Mouse (Mus musculus) naive thymus-derived CD4-positive, alpha-beta T cell, adult 2 months (primary cell): Measurements from ENCODE around the gene Rpp14.
A peak's percentile ranks its signal among the peaks of the same experiment; 100 is the strongest.

Source experiments
- DNase-seq: peaks from one replicate; pipeline ENCODE4 v3.0.0-alpha.2; 2011; ENCODE audit warnings: low read depth

Rpp14 gene

GRCm38 (mm10) chr14:8059938-8060337 is 20.2 kb upstream of the Rpp14 start:
- no peak for DNase-seq

DNA sequence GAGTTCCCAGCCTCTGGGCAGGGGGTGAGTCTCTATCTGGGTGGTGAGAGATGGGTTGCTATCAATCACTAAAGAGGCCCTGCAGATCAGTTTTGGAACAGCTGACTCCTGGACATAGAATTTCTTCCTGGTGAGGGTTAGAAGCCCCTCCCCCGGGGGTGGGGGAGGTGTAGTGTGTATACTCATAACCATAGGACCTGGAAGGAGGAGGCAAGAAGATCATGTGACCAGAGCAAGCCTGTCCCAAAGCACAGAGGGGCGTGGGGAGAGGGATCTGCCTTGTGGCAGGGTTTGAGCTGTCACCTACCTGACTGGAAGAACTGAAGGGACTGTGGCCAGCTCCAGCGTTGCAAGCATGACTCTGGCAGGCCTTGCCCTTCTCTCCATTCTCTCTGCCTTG is 18.1 kb upstream of the Rpp14 start:
- DNase-seq: no peak

DNA sequence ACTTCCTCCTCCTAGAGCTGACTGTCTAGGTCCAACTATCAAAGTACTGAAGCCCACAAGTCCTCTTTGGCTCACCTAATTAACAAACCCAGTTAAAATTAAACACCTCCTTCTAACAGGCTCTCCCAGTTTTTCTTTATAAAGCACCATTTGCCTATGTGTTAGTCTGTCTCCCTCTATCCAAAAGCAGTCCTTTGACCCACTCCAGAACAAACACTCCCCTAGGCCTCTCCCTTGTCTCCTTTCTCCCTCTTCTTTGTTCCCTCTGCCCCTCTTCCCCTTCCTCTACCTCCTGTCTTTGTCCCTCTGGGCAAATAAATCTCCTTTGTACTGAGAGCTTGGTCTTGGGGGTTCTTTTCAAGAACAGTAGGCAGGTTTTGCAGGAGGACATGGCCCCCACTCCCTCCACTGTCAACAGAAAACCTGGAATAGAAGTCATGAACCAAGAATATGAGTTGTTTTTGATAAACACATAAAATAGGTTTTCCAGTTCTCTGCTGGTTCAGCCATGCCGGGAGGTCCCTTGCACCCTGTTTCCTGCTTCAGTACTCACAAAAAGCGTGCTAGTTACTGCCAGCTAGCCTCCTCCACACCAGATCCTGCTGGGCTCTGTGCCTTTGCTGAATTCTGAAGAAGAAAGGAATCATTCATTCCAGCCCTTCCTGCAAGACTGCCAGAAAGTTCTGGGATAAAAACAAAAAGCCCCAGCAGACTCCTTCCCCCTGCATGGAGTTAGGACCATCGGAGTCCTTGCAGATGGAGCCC is 17.4 kb upstream of the Rpp14 start:
- DNase-seq: no peak

GRCm38 (mm10) chr14:8063835-8064785 is 16.1 kb upstream of the Rpp14 start:
- no peak for DNase-seq

DNA sequence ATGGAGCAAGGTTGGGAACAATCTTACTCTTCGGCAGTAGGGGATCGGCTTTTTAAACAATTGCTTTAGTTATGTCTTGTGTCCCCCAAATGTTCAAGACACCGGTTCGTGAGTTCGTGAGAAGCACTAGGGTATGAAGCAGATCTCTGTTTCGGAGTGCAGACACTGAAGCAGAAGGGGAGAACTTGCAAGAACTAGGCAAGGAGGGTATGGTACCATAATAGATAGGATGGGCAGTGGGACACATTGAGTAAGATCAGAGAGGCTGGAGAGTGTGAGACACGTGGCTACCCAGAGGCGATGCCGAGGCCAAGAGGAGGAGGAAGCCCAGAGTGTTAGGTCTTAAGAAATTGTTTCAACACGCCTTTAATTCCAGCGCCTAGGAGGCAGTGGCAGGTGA is 551 bp downstream of the Rpp14 start:
- no peak for DNase-seq

DNA sequence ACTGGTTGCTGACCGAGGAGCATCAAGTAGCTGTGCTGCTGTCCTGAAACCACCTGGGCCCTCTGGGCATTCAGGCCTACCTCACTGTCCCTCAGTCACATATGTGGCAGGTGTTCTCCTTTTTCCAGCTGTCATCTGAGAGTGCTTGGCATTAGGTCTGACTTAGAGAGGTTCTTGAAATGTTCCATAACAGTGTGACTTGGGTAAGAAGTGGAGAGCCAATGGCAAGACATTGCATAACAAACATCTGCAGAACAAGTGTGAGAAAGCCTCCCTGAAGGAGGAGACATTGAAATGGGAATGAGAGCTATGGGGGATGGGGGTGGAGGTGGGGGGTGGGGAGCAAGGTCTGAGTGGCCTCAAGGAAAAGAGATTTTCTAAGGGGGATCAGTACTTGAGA is 2.8 kb downstream of the Rpp14 start:
- no peak for DNase-seq

DNA sequence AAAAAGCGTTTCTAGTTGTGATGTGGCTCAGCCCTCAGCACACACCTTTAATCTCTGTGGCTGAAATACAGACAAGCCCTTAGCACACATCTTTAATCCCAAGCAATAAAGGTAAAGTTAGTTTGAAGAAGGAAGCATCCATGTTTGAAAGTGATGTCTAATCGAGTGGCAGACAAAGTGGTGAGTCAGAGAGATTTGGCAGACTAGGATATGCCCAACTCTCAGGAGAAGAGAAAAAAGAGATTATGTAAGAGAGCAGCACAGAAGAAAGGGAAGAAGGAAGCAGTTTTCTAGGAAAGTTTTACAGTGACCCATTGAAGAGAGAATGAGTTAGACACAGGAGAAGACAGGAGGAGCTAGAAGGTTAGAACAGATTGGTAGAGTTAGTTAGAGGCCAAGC is 8.8 kb downstream of the Rpp14 start:
- DNase-seq: no peak

- peak; percentile 73 for DNase-seq
These were observed 12.4 kb downstream of the Rpp14 start for GRCm38 (mm10) chr14:8092573-8092972.

- no peak for DNase-seq
These were observed 13.3 kb downstream of the Rpp14 start for GRCm38 (mm10) chr14:8093427-8093826.

DNA sequence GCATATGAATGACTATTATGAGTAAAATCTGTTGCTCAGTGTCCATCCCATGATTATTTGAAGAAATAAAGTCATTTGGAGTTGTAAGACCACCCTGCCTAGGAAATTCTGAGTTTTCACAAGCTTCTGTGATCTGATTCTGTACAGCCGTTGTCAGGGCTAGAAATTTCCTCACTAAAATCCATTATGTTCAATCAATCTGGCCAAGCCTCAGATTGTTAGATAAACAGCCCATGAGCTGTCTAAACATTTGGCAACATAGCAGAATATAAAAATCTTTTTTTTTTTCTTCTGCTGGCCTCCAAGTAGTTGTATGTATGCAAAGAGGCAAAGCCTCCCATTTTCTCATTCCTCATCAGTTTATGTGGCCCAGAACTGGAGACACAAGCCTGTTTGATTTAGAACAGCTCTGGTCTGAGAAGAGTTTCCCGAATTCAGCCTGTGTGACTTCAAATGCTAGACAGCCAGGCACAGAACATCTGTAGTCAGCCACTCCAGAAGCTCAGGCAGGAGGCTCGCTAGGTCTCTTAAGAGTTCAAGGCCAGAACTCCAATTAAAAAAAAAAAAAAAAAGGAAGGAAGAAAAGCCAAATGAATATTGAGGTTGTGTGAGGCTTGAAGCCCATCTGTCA is 14.9 kb downstream of the Rpp14 start:
- no peak for DNase-seq

- DNase-seq: peak; percentile 49
These were observed 15.4 kb downstream of the Rpp14 start for GRCm38 (mm10) chr14:8095562-8095950.

- peak; percentile 86 for DNase-seq
These were observed 18.0 kb downstream of the Rpp14 start, which contains the start of gene Pxk for GRCm38 (mm10) chr14:8097978-8098686. Gene Pxk, plus strand, starts transcription at chr14:8098211.

- no peak for DNase-seq
These were observed 18.5 kb downstream of the Rpp14 start for GRCm38 (mm10) chr14:8098687-8098995.

DNA sequence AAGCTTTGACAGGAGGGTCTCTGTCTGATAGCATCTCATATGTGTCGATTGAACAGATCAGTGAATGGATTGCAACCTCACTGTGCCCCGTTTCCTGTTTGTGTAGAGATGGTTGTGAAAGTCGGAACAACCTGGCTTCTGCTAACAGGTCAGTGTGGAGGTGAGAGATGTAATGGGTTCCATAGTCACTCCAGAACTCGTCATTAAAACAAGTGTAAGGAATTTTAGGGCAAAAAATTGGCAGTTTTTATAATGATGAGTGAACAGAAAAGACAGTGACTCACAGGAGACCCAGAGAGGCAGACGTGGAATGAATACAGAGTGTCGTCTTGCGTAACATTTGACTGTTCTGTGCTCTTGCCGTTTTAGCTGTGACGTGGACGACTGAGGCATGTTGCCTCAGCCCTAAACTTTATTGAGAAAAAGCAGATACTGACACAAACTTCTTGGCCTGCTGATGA is 19.4 kb downstream of the Rpp14 start:
- peak; percentile 55 for DNase-seq

DNA sequence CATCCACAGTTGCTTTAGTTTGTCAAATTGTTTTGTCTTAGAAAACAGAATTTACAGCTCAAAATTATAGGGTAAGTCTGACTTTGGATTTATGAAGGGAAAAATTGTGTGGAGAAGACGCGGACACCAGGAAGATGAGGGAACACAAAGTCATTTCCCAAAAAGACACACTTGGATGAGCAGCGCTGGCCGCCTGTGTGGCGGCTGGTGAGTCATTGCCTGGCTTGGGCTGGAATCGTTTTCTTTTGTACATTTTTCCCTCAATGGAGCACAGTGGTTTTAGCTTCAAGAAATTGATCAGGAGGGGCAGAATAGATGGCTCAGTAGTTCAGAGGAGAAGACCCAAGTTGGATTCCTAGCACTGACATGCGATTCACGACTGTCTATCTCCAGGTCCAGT is 21.7 kb downstream of the Rpp14 start:
- no peak for DNase-seq

- no peak for DNase-seq
These were observed 22.5 kb downstream of the Rpp14 start for GRCm38 (mm10) chr14:8102676-8103075.

DNA sequence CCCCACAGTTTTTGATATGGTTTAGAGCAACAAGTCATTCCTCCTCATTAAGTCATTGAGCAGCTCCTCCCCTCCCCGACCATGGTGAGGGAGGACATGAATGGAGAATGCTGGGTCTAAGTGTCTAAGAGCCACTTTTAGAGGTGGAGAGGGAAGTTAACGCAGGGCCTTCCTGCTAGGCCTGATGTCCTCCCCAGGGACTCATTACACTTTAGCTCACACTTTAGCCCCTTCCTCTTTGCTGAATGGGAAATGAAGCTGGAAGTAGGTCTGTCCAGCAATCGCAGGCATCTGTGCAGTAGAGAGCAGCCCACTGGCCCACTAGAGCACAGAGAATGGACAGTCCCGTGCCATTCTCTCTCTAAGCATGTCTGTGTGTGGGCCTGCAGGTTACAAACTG is 27.9 kb downstream of the Rpp14 start:
- DNase-seq: no peak

GRCm38 (mm10) chr14:8108976-8109375 is 28.8 kb downstream of the Rpp14 start:
- no peak for DNase-seq

DNA sequence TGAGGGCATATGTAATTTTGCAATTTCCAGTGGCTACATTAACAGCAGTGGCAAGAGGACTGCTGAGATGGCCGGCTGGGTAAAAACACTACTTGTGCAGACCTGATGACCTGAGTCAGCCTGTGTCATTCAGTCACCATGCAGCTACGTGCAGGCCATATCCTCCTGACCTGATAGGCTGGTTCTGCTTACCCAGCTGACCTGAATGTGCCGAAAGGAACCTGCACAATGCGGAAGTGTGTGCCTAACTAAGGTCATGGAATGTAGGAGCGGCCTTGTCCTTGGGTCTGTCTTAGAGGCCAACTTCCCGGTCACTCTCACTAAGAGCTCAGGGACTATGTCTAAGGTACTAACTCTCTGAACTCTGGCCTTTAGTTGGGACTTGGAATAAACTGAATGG is 31.4 kb downstream of the Rpp14 start:
- DNase-seq: no peak

GRCm38 (mm10) chr14:8112036-8112435 is 31.9 kb downstream of the Rpp14 start:
- no peak for DNase-seq

DNA sequence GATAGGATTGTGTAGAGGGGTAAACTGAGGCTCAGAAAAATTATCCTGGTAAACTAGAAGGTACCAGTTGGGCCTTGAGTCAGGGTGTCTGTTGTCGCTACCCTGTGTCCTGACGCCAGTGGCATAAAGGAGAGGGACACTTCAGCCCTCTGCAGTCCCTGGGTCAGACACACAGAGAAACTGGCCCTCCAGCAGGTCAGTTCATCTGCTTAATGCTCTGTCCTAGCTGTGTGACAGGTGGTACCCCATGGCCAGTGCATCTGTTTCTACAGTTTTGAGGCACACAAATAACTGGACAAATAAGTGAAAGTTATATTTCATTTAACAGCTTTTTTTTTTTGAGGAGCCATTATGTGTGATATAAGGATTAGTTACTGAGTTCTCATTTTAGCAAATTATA is 33.4 kb downstream of the Rpp14 start:
- no peak for DNase-seq

DNA sequence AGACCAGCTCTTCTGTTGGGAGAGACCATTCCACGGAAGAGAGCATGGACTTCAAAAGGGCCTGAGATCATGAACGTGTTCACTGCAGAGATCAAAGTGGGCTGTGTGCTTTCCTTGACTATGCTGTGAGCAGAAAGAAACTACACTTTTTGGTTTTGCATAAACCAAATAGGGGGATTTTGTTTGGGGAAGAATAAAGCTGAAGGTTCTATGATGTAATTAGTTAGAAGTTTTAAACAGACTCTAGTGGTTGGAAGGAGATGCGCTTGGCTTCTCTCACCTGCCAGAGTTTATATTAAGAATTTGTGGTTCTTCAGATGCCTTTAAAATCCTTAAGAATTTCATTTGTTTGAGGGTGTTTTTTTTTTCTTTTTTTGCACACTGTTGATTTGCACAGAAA is 34.1 kb downstream of the Rpp14 start:
- DNase-seq: no peak
